10 mouse cellular contexts compared by ENCODE assay signal in the genomic region with DNA sequence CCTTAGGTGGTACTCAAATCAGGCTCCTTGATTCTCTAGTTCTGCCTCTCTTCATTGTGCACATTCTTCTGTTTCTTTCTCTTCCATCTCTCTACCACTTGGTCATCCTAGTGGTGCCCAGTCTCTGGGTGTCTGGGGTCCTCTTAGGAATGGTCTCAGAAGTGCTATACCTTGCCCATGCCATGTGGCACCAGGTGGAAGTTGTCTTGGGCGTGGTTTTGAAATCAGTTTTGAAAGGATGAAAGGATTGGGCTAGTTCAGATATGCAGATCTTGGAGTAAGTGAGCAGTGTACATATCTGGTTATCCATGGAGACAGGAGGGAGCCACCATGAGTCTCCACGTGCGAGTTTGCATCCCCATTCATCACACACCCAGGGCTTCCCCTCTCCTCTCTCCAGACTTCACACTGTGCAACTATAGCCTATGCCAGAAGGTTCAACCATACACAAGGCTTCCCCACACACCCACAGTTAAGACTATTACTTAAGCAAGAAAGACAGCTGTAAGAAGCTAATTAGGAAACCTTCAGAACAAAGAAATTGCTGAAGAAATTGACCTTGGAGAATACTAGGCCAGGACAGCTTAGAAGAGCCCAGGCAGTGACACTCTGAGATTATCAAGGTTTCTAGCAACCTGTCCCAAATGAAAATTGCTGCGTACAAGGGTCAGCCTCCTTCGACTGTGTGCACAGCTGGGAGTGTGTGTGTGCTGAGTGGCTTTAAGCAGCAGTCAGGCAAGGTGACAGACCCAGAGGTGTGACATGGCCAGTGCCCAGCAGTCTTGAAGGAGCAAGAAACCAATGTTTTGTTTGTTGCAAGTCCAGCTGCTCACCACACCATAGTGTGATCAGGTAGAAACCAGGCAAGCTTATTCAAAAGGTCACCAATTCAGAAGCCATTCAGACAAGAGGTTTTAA. TPM values are rescaled to one million over a fixed set of nuclear protein-coding genes. Genes with fewer than 3 reads are reported as not detected.
DNase-seq lines count a peak whose midpoint lies in the region; ATAC-seq and TF ChIP-seq lines count a peak whose summit lies in the region.
"Had no signal": no experiment of that assay in that cellular context is flagged by ENCODE, and none has a peak within 500 bp of the region (broad histone marks: within the 10 kb centered on the region; RNA-seq: fewer than 3 reads in every experiment).

No protein-coding gene starts in this region.

- no peaks in the 10 kb centered on the region for H3K9me3 ChIP-seq in CH12.LX (replicated peaks; ENCODE audit: low read length)
- no peaks in the 10 kb centered on the region for H3K9me3 ChIP-seq in forebrain, embryonic 15.5 days
- no peaks in the 10 kb centered on the region for H3K9me3 ChIP-seq in liver, embryonic 14.5 days (ENCODE audit: control insufficient read depth, low read length)
- H3K9me3 ChIP-seq: neural tube, embryonic 13.5 days had no signal

- intact Hi-C loops in left cerebral cortex, postnatal 10 days (cut with DNase I), result loop anchor here (5.0 to 10.0 kb wide), 2 partner anchors 721 to 1399 kb away; a partner anchor contains a TSS

- no peak overlapping the region for H3K4me3 ChIP-seq in CH12.LX (replicated peaks in 1 of 3; ENCODE audit: low read depth in 2 of 3, low read length in 2 of 3, poor library complexity in 1 of 3)
- H3K4me3 ChIP-seq in forebrain, embryonic 15.5 days, result no peak overlapping the region
- H3K4me3 ChIP-seq in liver, embryonic 14.5 days (ENCODE audit: insufficient read depth in 1 of 2, low read depth in 2 of 2, low read length in 2 of 2), result no peak overlapping the region
- H3K4me3 ChIP-seq: heart, adult 2 months; neural tube, embryonic 13.5 days had no signal

- WGBS in forebrain, embryonic 15.5 days, result 44% methylated on average over 5 of the region's 5 CpGs
- WGBS in liver, embryonic 14.5 days (ENCODE audit: insufficient replicate concordance), result 33% methylated on average over 5 of the region's 5 CpGs

- peaks cover 41 to 59% of the 10 kb centered on the region in 2 experiments for H3K36me3 ChIP-seq in CH12.LX (replicated peaks in 1 of 2; ENCODE audit: control insufficient read depth in 1 of 2, insufficient read depth in 1 of 2, low read length in 1 of 2)
- peaks cover 45% of the 10 kb centered on the region for H3K36me3 ChIP-seq in forebrain, embryonic 15.5 days
- H3K36me3 ChIP-seq in liver, embryonic 14.5 days (replicated peaks; ENCODE audit: control insufficient read depth, insufficient read depth, low read depth), result peaks cover 43% of the 10 kb centered on the region

- H3K79me2 ChIP-seq in CH12.LX (replicated peaks; ENCODE audit: control insufficient read depth, extremely low read depth, insufficient read depth, poor library complexity, severe bottlenecking), result peaks cover 15% of the 10 kb centered on the region

- no peaks in the 10 kb centered on the region for H3K27me3 ChIP-seq in CH12.LX (replicated peaks)
- no peaks in the 10 kb centered on the region for H3K27me3 ChIP-seq in forebrain, embryonic 15.5 days
- H3K27me3 ChIP-seq in liver, embryonic 14.5 days (ENCODE audit: control insufficient read depth, insufficient read depth, low read length), result no peaks in the 10 kb centered on the region
- H3K27me3 ChIP-seq: neural tube, embryonic 13.5 days had no signal

- TF ChIP-seq EP300 in CH12.LX (IDR thresholded peaks at IDR 0.05; ENCODE audit: low read length), result no peak
- TF ChIP-seq EP300 in liver, embryonic 14.5 days (IDR thresholded peaks at IDR 0.05; ENCODE audit: low read depth), result no peak

- TF ChIP-seq POLR2A in CH12.LX (IDR thresholded peaks at IDR 0.05; ENCODE audit: low read depth, low read length), result 0 out of 2 replicates have a peak, but pooled peaks have one; percentile 9

- DNase-seq in frontal cortex, postnatal 14 days (ENCODE audit: low spot score in 2 of 2), result no peak
- DNase-seq in CH12.LX (ENCODE audit: extremely low read depth), result peak; percentile 36
- DNase-seq in liver, embryonic 14.5 days (ENCODE audit: low read depth in 3 of 3, low spot score in 3 of 3), result no peak
- no peak for DNase-seq in cerebellum, adult 8-10 months
- no peak for DNase-seq in left cerebral cortex, postnatal 10 days (ENCODE audit: extremely low spot score in 1 of 2, low spot score in 2 of 2)
- no peak for DNase-seq in adrenal gland, postnatal 4 days (ENCODE audit: low spot score in 2 of 2)
- DNase-seq: heart, adult 2 months had no signal

- in situ Hi-C loops in CH12.LX (cut with MboI; ENCODE audit: low pct_ligation_motif_present, low pct_unique_long_range_greater_than_20kb, low sequenced_read_pairs), result loop anchor here (25.0 kb wide), 2 partner anchors 616 to 691 kb away; no protein-coding TSS in a partner anchor

- no peak overlapping the region for H3K9ac ChIP-seq in CH12.LX (ENCODE audit: insufficient read depth, low read depth)
- no peak overlapping the region for H3K9ac ChIP-seq in forebrain, embryonic 15.5 days (replicated peaks)
- no peak overlapping the region for H3K9ac ChIP-seq in liver, embryonic 14.5 days (replicated peaks)
- H3K9ac ChIP-seq: neural tube, embryonic 13.5 days had no signal

- ATAC-seq in frontal cortex, adult (ENCODE audit: low TSS enrichment), result 0 out of 2 replicates have a peak, but pooled peaks have one; percentile 18
- ATAC-seq in forebrain, embryonic 15.5 days (replicated peaks), result peak; percentile 24; the same call in 1 of the 2 replicates
- peak; percentile 40 for ATAC-seq in liver, embryonic 14.5 days (ENCODE audit: insufficient read depth)

- TF ChIP-seq CTCF in CH12.LX (conservative IDR thresholded peaks at IDR 0.05 in 1 of 2, IDR thresholded peaks at IDR 0.05 in 1 of 2; ENCODE audit: low read depth in 2 of 2, low read length in 2 of 2), result no peak
- TF ChIP-seq CTCF in liver, embryonic 14.5 days (IDR thresholded peaks at IDR 0.05; ENCODE audit: low read depth), result no peak

- no peak for TF ChIP-seq RAD21 in CH12.LX (IDR thresholded peaks at IDR 0.05; ENCODE audit: low read depth, low read length)

- peaks cover 6 to 49% of the 10 kb centered on the region in 2 experiments; a peak in 3 of 4 replicates for H3K4me1 ChIP-seq in CH12.LX (ENCODE audit: control insufficient read depth in 1 of 2, insufficient read depth in 2 of 2)
- no peaks in the 10 kb centered on the region; the same call in 1 of the 2 replicates for H3K4me1 ChIP-seq in forebrain, embryonic 15.5 days
- peaks cover 18 to 30% of the 10 kb centered on the region in 2 experiments for H3K4me1 ChIP-seq in liver, embryonic 14.5 days (replicated peaks; ENCODE audit: control insufficient read depth in 2 of 2, insufficient read depth in 2 of 2, low read length in 1 of 2)
- H3K4me1 ChIP-seq: neural tube, embryonic 13.5 days had no signal

- dilution Hi-C loops in CH12.LX (cut with MboI; ENCODE audit: extremely low pct_ligation_motif_present, extremely low pct_unique_long_range_greater_than_20kb, low sequenced_read_pairs), result no loop called here

- peak overlapping the region; percentile 79 for H3K27ac ChIP-seq in CH12.LX (ENCODE audit: insufficient read depth, low read depth)
- no peak overlapping the region for H3K27ac ChIP-seq in forebrain, embryonic 15.5 days (replicated peaks)
- H3K27ac ChIP-seq in liver, embryonic 14.5 days, result peak overlapping the region; percentile 62
- H3K27ac ChIP-seq: heart, adult 2 months; neural tube, embryonic 13.5 days had no signal

- H3K4me2 ChIP-seq in CH12.LX (ENCODE audit: insufficient read depth, low read depth, poor library complexity, severe bottlenecking), result no peak overlapping the region
- H3K4me2 ChIP-seq in forebrain, embryonic 15.5 days (replicated peaks), result no peak overlapping the region
- no peak overlapping the region for H3K4me2 ChIP-seq in liver, embryonic 14.5 days (ENCODE audit: low read depth)
- H3K4me2 ChIP-seq: neural tube, embryonic 13.5 days had no signal

TF ChIP-seq in CH12.LX, 34 proteins besides CTCF, POLR2A, EP300 and RAD21:
- TF ChIP-seq MYC (IDR thresholded peaks at IDR 0.05; ENCODE audit: low read depth, low read length) (0 out of 2 replicates have a peak, but pooled peaks have one; percentile 14), CHD2 (IDR thresholded peaks at IDR 0.05; ENCODE audit: low read length) (peak; percentile 62; the same call in 1 of the 2 replicates), MXI1 (IDR thresholded peaks at IDR 0.05; ENCODE audit: low read depth, low read length) (no peak), ETS1 (conservative IDR thresholded peaks at IDR 0.05; ENCODE audit: low read depth, low read length) (no peak), POLR2AphosphoS2 (IDR thresholded peaks at IDR 0.05; ENCODE audit: low read depth, low read length) (peak; percentile 97), SMC3 (IDR thresholded peaks at IDR 0.05; ENCODE audit: low read depth, low read length) (peak; percentile 3; the same call in 1 of the 2 replicates)
TF ChIP-seq in CH12.LX: peak in this region for 4.

RNA-seq across cellular contexts. Expression of a gene that starts 12.3 kb away (rescaled TPM):
- total RNA-seq in CH12.LX (2012; rRNA removed) (2,766 and 3,118 TPM in 2 replicates), CH12.LX (2014; rRNA removed) (2,652 and 2,996 TPM in 2 replicates)
- polyA plus RNA-seq in CH12.LX (2012; ENCODE audit: insufficient read length, low read depth), result 774 and 1,002 TPM in 2 replicates
- 524 and 546 TPM in 2 replicates for polyA plus RNA-seq in forebrain, embryonic 15.5 days (2015; fragmentation: Nextera tagmentation; extraction: Ambion mirVana)
- 496 and 1,501 TPM in 2 replicates for polyA plus RNA-seq in liver, embryonic 14.5 days (2012; rRNA removed)
- polyA plus RNA-seq in liver, embryonic 14.5 days (2014; fragmentation: Nextera tagmentation; extraction: Ambion mirVana), result 630 and 672 TPM in 2 replicates
- 100 to 1,000 TPM; 516 to 536 TPM for total RNA-seq in left cerebral cortex, postnatal 10 days (2021)
- 1,000 to 10,000 TPM; 1,201 to 1,267 TPM for total RNA-seq in adrenal gland, postnatal 4 days (2021)

RNA-seq across cellular contexts. Expression of a gene that starts 25.7 kb away (rescaled TPM):
- total RNA-seq in CH12.LX (2012; rRNA removed) (195 and 214 TPM in 2 replicates), CH12.LX (2014; rRNA removed) (234 and 274 TPM in 2 replicates)
- polyA plus RNA-seq in CH12.LX (2012; ENCODE audit: insufficient read length, low read depth), result 241 and 248 TPM in 2 replicates
- polyA plus RNA-seq in forebrain, embryonic 15.5 days (2015; fragmentation: Nextera tagmentation; extraction: Ambion mirVana), result 592 and 601 TPM in 2 replicates
- 109 and 184 TPM in 2 replicates for polyA plus RNA-seq in liver, embryonic 14.5 days (2012; rRNA removed)
- 224 and 231 TPM in 2 replicates for polyA plus RNA-seq in liver, embryonic 14.5 days (2014; fragmentation: Nextera tagmentation; extraction: Ambion mirVana)
- total RNA-seq in left cerebral cortex, postnatal 10 days (2021), result 100 to 1,000 TPM; 215 to 223 TPM
- total RNA-seq in adrenal gland, postnatal 4 days (2021), result 100 to 1,000 TPM; 171 to 180 TPM
